Mouse (Mus musculus) cerebral cortex, adult 2 months (tissue): ENCODE measurements around the gene Ppm1l.

Source experiments
- WGBS: fragments of 180-500 bp; shearing (Covaris S2); methylation state at CpG from one replicate; pipeline ENCODE4 v1.1.7; 2018; 5-methylcytosine and 5-hydroxymethylcytosine counted together

Gene Ppm1l

DNA sequence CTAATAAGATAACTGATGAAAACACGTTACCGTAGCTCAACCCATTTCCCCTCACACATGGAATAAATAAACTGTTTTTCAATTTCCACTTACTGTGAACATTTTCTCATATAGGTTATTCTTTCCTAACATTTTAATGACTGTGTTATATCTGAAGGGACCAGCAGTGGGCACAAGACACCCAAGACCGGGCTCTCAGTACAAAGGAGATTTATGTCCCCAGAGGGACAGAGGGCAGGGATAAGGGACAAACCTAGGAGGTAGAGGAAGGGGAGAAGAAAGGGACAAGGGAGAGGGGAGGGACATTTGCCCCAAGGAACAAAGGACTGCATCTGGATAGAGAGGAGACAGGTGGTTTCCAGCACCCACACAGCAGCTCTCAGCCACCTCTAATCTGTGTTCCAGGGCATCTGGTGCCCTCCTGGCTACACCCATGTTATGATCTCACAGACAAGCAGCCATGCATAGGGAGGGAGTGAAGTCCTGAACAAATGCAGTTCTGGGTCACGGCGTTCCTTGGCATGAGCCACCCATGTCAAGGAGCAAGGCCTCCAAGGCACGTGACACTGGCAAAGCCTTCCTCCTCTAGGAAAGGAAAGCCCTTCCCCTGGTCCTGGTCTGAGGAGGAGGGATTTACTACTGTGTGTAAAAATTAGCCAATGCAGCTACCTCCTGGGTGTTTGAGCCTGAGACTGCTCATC, 174.5 kb downstream of the Ppm1l start:
- 90% methylated on average over 6 of the region's 6 CpGs for WGBS

DNA sequence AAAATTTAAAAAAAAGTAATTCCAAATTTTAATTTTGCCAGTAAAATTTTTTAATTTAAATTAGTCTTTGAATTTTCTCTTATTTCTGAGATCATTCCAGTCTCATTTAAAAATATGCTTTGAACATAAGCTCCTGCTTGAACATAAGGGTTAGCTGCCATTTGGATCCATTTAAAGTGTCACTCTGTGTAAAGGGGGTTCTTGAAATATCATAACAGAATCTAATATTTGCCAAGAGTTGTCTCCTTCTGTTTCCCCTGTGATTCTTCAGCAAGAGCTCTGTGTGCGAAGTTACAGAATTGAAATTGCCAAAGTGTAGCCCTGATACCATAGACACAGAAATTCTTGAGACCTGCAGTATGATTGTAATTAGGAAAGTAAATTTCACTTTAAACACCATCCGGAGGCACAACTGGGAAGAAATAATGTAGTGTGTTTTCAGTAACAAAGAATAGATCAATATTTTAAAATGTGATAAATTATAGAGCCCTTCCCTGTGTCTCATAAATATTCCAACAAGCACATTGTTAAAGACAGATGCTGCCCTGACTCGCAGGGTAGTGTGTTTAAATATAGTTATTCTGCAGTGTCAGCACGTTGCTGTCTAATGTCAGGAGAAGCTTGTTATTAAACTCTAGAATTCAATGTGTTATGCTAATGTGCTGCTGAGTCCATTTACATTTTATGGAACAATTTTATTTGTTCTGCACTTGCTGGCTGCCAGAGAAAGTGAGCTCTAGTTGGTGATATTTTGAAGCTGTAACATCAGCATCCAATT, 177.8 kb downstream of the Ppm1l start:
- 43% methylated on average over 4 of the region's 4 CpGs for WGBS

- 54% methylated on average over 3 of the region's 3 CpGs for WGBS
Measured at GRCm38 (mm10) chr3:69497178-69497577, 180.5 kb downstream of the Ppm1l start.

GRCm38 (mm10) chr3:69502009-69502408, 185.3 kb downstream of the Ppm1l start:
- WGBS: 46% methylated on average over 6 of the region's 6 CpGs

DNA sequence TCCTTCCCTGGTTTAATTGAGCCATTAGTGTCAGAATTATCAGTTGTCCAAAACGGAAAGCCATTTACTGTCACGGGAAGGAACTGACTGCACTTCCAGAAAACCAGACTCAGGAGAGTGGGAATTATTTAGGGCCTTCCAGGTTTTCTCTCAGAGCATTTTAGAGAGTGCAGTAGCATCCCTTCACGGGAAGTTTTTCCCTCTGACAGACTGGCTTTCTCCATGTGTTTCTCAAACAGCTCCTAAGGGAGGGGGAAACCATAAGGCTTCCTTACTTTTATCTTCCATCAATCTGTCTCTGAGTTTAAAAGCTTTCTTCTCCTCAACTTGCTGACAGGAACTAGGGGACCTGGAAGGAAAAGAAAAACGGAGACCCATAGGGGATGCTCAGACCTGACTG, 185.9 kb downstream of the Ppm1l start:
- 64% methylated on average over 4 of the region's 4 CpGs for WGBS

GRCm38 (mm10) chr3:69505090-69505489, 188.4 kb downstream of the Ppm1l start:
- 79% methylated on average over 7 of the region's 7 CpGs for WGBS

GRCm38 (mm10) chr3:69506352-69506751, 189.7 kb downstream of the Ppm1l start:
- WGBS: 79% methylated on average over 4 of the region's 4 CpGs

DNA sequence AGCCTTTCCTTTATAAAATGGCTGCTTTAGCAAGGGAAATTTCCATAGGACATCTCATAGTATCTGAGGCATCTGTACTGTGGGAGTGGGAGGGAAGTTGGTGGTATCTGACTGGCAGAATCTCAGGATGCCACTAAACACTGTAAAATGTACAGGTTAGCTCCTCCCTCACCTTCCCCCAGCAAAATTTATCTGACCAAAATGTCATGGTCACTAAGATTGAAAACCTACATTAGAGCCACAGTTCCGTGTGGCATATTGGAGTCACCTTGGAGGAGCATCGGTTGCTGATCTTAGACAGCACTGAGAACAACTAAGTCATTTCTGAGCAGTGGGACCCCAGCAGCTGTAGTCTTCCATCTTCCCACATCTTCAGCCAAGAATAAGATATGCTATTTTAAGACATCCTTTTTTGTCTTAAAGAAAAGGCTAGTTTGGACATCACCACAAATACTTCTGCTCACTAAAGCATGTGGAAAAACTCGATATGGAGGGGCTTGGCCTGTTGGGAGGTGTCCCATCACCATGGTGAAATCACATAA, 192.8 kb downstream of the Ppm1l start:
- WGBS: 59% methylated on average over 3 of the region's 3 CpGs

DNA sequence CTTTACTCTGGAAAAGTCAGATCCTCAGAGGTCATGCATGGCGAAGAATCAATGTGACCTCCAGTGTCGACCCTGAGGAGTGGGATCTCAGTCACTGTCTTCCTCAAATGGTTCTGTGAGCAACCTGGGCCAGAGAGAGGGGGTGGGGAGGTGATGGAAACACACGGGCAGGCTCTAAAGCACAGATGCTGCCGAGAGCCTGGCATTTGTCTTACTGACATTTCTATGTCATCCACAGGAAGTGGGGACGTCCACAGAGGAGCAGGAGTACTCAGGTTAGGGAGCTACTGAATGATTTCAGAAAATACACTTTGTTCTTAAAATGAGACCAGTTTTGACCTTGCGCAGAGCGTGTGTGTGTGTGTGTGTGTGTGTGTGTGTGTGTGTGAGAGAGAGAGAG, 195.2 kb downstream of the Ppm1l start:
- WGBS: 56% methylated on average over 7 of the region's 7 CpGs

GRCm38 (mm10) chr3:69512402-69512801, 195.7 kb downstream of the Ppm1l start:
- WGBS: 51% methylated on average over 7 of the region's 7 CpGs

- WGBS: 85% methylated on average over 13 of the region's 13 CpGs
Measured at GRCm38 (mm10) chr3:69515730-69516350, 199.2 kb downstream of the Ppm1l start.

DNA sequence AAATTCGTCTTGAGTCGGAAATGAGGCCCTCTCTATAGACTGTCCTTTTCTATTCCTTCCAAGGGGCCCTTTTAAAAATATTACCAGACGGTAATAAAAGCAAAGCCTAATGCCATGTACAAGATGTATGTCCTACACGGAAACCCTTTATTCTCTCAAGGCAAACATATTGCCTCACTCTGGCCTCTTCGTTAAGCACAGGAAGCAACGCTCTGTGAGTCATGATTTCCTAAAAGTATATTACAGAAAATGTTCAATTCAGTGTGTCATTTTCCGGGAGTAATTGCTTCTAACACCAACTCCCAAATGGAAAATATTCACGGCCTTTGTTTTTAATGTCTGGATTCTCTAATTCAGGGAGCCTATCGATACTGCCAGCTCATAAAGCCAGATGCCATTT, 202.5 kb downstream of the Ppm1l start:
- WGBS: 63% methylated on average over 9 of the region's 9 CpGs

DNA sequence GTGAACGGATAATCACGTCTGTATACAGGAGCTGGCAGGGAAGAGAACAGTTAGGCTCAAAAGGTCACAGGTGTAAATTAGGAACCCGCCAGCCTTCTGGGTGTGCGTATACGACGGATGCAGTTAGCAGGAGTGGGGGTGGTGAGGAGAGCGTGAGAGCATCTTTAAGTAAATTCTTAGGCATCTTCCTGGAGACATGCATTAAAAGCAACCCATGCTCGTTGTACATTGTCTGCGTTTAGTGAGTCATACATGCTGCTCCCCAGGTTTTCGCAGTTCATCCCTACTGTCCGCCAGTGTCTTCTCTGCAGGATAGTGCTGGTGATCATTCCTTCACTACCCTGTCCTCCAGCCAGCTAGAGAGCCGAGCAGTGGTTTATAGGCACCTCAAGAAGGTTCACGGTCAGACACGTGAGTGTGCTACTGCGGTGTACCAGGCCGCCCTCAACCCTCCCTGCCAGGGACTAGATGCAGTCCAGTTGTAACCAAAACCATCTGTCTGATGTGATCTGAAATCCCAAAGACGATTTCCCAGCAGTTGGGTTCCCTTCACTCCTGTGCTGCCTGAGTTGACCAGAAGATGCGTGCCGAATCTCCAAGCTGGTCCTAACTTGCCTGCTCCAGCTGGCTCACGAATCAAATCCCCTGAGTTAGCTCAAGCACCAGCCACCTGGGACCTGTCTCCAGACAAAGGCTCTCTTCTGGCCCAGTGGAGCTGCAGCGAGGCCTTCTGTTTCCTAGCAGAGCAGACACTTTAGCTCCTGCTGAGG, 203.3 kb downstream of the Ppm1l start:
- WGBS: 58% methylated on average over 21 of the region's 21 CpGs

DNA sequence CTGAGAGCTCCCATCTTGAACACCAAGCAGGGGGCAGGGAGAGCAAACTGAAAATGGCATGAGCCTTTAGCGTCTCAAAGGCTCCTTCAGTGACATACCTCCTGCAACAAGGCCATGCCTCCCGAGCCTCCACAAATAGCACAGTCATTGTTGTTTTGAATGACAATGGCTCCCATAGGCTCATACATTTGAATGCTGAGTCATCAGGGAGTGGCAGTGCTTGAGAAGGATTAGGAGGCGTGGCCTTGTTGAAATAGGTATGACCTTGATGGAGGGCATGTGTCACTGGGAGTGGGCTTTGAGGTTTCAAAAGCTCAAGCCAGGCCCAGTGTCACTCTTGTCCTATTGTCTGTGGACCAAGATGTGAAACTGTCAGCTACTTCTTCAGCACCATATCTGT, 205.6 kb downstream of the Ppm1l start:
- WGBS: 92% methylated on average over 3 of the region's 3 CpGs

DNA sequence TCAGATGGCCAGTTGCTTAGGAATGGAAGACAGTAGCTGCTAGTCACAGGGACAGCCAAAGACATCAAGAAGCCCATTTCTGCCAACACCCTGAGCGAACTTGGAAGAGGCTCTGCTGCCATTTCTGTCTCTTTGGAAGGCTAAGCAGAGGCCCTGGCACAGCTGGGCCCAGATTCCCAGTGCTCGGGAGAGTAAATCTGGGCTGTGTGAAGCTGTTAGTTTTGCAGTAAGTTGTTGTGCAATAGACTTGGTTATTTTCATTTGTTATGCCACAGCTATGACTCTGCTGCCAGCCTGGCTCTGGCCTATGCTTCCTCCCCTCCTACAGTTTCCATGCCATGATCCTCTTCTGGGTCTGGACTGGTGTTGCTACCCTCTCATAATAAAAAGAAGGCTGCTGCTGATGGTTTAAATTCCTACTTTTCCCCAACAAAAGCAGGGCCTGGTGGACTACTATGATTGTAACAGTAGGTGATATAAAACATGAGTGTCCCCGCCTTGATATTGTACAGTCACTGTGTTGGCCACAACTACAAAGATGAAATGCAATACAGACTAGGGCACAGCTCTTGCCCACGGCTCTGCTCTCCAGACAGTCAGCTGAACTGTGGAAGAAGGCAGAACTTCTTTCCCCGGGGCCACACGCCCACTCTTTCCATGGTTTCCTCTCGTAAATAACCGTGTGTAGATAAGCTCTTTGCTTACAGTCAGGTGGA, 207.9 kb downstream of the Ppm1l start:
- 60% methylated on average over 8 of the region's 8 CpGs for WGBS

GRCm38 (mm10) chr3:69525072-69525529, 208.4 kb downstream of the Ppm1l start:
- 54% methylated on average over 8 of the region's 8 CpGs for WGBS

DNA sequence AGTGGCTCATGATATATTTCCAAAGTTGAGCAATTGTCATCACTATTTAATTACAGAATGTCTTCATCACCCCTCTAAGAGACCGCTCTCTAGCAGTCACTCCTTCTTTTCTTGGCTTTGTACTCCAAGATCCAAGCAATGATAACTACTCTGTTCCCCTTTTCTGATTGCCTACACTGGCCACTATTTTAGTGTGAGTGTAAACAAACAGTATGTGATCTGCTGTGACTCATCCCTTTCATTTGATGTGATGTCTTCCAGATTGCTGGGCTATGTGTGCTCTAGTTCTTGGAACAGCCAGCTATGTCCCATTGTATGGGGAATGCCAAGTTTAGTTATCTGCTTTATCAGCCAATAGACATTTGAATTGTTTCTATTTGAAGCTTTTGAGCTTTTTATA, 210.7 kb downstream of the Ppm1l start:
- 91% methylated on average over 1 of the region's 1 CpGs for WGBS

DNA sequence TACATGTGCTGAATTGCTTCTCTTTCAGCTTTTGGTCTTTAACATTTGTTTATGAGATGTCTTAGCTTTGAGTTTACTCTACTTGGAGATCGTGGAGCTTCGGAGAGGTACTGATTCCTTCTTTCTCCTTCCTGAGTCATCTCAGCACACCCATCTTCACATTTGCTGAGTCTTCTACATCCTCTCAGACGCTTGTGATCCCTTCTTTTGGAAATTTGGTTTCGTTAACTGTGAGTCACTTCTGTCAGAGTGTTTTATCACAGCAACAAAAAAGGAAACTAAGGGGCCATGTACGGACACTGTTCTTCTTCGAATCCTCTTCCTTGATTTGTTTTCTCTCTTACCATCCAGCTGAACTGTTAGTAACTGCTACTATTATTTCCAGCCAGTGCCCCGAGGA, 212.9 kb downstream of the Ppm1l start:
- 49% methylated on average over 7 of the region's 7 CpGs for WGBS

- 58% methylated on average over 9 of the region's 9 CpGs for WGBS
Measured at GRCm38 (mm10) chr3:69531511-69531910, 214.8 kb downstream of the Ppm1l start.

- 48% methylated on average over 4 of the region's 4 CpGs for WGBS
Measured at GRCm38 (mm10) chr3:69532687-69533086, 216.0 kb downstream of the Ppm1l start.

GRCm38 (mm10) chr3:69535486-69535885, 218.8 kb downstream of the Ppm1l start:
- 64% methylated on average over 10 of the region's 10 CpGs for WGBS
